Mouse (Mus musculus): ENCODE results near the gene Zmiz1. TPM values are rescaled to one million over a fixed set of nuclear protein-coding genes. Genes with fewer than 3 reads are reported as not detected.

Gene Zmiz1
- polyA plus RNA-seq, 1 experiment: 22.5 TPM

GRCm38 (mm10) chr14:25509450-25510129 lies 50.6 kb downstream of the Zmiz1 start:
- H3K27ac ChIP-seq (ENCODE audit: insufficient read depth, low read length): no peak overlapping the region
- H3K4me3 ChIP-seq (ENCODE audit: low read depth, low read length): no peak overlapping the region
- TF ChIP-seq CTCF (IDR thresholded peaks at IDR 0.05; ENCODE audit: low read depth, low read length): no peak
- no peak for TF ChIP-seq POLR2A (IDR thresholded peaks at IDR 0.05; ENCODE audit: insufficient read depth, low read length)
- no peak for TF ChIP-seq EP300 (IDR thresholded peaks at IDR 0.05; ENCODE audit: insufficient read depth, low read depth, low read length)
- H3K9me3 ChIP-seq (replicated peaks; ENCODE audit: control insufficient read depth, insufficient read depth, low read length, poor library complexity, severe bottlenecking): no peaks in the 10 kb centered on the region
- no peak overlapping the region for H3K9ac ChIP-seq (ENCODE audit: low read depth, poor library complexity, severe bottlenecking)
- H3K36me3 ChIP-seq (ENCODE audit: control insufficient read depth, insufficient read depth, low read length, poor library complexity, severe bottlenecking): no peaks in the 10 kb centered on the region
- H3K27me3 ChIP-seq (ENCODE audit: control insufficient read depth, insufficient read depth, low read length, poor library complexity, severe bottlenecking): no peaks in the 10 kb centered on the region
- no peaks in the 10 kb centered on the region for H3K4me1 ChIP-seq (ENCODE audit: control insufficient read depth, insufficient read depth, low read length)

- Histone ChIP-seq H3K9me3 (replicated peaks; ENCODE audit: control insufficient read depth, insufficient read depth, low read length, poor library complexity, severe bottlenecking) (no peaks in the 10 kb centered on the region), H3K4me1 (ENCODE audit: control insufficient read depth, insufficient read depth, low read length) (no peaks in the 10 kb centered on the region), H3K27me3 (ENCODE audit: control insufficient read depth, insufficient read depth, low read length, poor library complexity, severe bottlenecking) (no peaks in the 10 kb centered on the region), H3K36me3 (ENCODE audit: control insufficient read depth, insufficient read depth, low read length, poor library complexity, severe bottlenecking) (no peaks in the 10 kb centered on the region), H3K27ac (ENCODE audit: insufficient read depth, low read length) (no peak overlapping the region), H3K9ac (ENCODE audit: low read depth, poor library complexity, severe bottlenecking) (no peak overlapping the region), H3K4me3 (ENCODE audit: low read depth, low read length) (no peak overlapping the region)
- TF ChIP-seq CTCF (IDR thresholded peaks at IDR 0.05; ENCODE audit: low read depth, low read length) (no peak), EP300 (IDR thresholded peaks at IDR 0.05; ENCODE audit: insufficient read depth, low read depth, low read length) (no peak), POLR2A (IDR thresholded peaks at IDR 0.05; ENCODE audit: insufficient read depth, low read length) (no peak)
Observed at GRCm38 (mm10) chr14:25510362-25510761, 51.4 kb downstream of the Zmiz1 start.

- H3K4me3 ChIP-seq (ENCODE audit: low read depth, low read length): no peak overlapping the region
- H3K9ac ChIP-seq (ENCODE audit: low read depth, poor library complexity, severe bottlenecking): no peak overlapping the region
- no peaks in the 10 kb centered on the region for H3K27me3 ChIP-seq (ENCODE audit: control insufficient read depth, insufficient read depth, low read length, poor library complexity, severe bottlenecking)
- H3K27ac ChIP-seq (ENCODE audit: insufficient read depth, low read length): no peak overlapping the region
- H3K4me1 ChIP-seq (ENCODE audit: control insufficient read depth, insufficient read depth, low read length): no peaks in the 10 kb centered on the region
- TF ChIP-seq EP300 (IDR thresholded peaks at IDR 0.05; ENCODE audit: insufficient read depth, low read depth, low read length) (no peak), POLR2A (IDR thresholded peaks at IDR 0.05; ENCODE audit: insufficient read depth, low read length) (no peak), CTCF (IDR thresholded peaks at IDR 0.05; ENCODE audit: low read depth, low read length) (no peak)
- no peaks in the 10 kb centered on the region for H3K36me3 ChIP-seq (ENCODE audit: control insufficient read depth, insufficient read depth, low read length, poor library complexity, severe bottlenecking)
- no peaks in the 10 kb centered on the region for H3K9me3 ChIP-seq (replicated peaks; ENCODE audit: control insufficient read depth, insufficient read depth, low read length, poor library complexity, severe bottlenecking)
Observed at GRCm38 (mm10) chr14:25510987-25511386, 52.0 kb downstream of the Zmiz1 start.

- Histone ChIP-seq H3K27me3 (ENCODE audit: control insufficient read depth, insufficient read depth, low read length, poor library complexity, severe bottlenecking) (no peaks in the 10 kb centered on the region), H3K4me3 (ENCODE audit: low read depth, low read length) (no peak overlapping the region), H3K27ac (ENCODE audit: insufficient read depth, low read length) (no peak overlapping the region), H3K36me3 (ENCODE audit: control insufficient read depth, insufficient read depth, low read length, poor library complexity, severe bottlenecking) (no peaks in the 10 kb centered on the region), H3K9me3 (replicated peaks; ENCODE audit: control insufficient read depth, insufficient read depth, low read length, poor library complexity, severe bottlenecking) (no peaks in the 10 kb centered on the region), H3K9ac (ENCODE audit: low read depth, poor library complexity, severe bottlenecking) (no peak overlapping the region), H3K4me1 (ENCODE audit: control insufficient read depth, insufficient read depth, low read length) (no peaks in the 10 kb centered on the region)
- TF ChIP-seq POLR2A (IDR thresholded peaks at IDR 0.05; ENCODE audit: insufficient read depth, low read length) (no peak), EP300 (IDR thresholded peaks at IDR 0.05; ENCODE audit: insufficient read depth, low read depth, low read length) (no peak), CTCF (IDR thresholded peaks at IDR 0.05; ENCODE audit: low read depth, low read length) (no peak)
Observed at GRCm38 (mm10) chr14:25511564-25511963, 52.6 kb downstream of the Zmiz1 start.

GRCm38 (mm10) chr14:25511967-25512366 lies 53.0 kb downstream of the Zmiz1 start:
- Histone ChIP-seq H3K36me3 (ENCODE audit: control insufficient read depth, insufficient read depth, low read length, poor library complexity, severe bottlenecking) (no peaks in the 10 kb centered on the region), H3K4me3 (ENCODE audit: low read depth, low read length) (no peak overlapping the region), H3K27ac (ENCODE audit: insufficient read depth, low read length) (no peak overlapping the region), H3K9ac (ENCODE audit: low read depth, poor library complexity, severe bottlenecking) (no peak overlapping the region), H3K4me1 (ENCODE audit: control insufficient read depth, insufficient read depth, low read length) (no peaks in the 10 kb centered on the region), H3K9me3 (replicated peaks; ENCODE audit: control insufficient read depth, insufficient read depth, low read length, poor library complexity, severe bottlenecking) (no peaks in the 10 kb centered on the region), H3K27me3 (ENCODE audit: control insufficient read depth, insufficient read depth, low read length, poor library complexity, severe bottlenecking) (no peaks in the 10 kb centered on the region)
- TF ChIP-seq EP300 (IDR thresholded peaks at IDR 0.05; ENCODE audit: insufficient read depth, low read depth, low read length) (no peak), CTCF (IDR thresholded peaks at IDR 0.05; ENCODE audit: low read depth, low read length) (no peak), POLR2A (IDR thresholded peaks at IDR 0.05; ENCODE audit: insufficient read depth, low read length) (no peak)

- H3K4me3 ChIP-seq (ENCODE audit: low read depth, low read length): no peak overlapping the region
- TF ChIP-seq CTCF (IDR thresholded peaks at IDR 0.05; ENCODE audit: low read depth, low read length) (no peak), EP300 (IDR thresholded peaks at IDR 0.05; ENCODE audit: insufficient read depth, low read depth, low read length) (no peak), POLR2A (IDR thresholded peaks at IDR 0.05; ENCODE audit: insufficient read depth, low read length) (no peak)
- H3K27me3 ChIP-seq (ENCODE audit: control insufficient read depth, insufficient read depth, low read length, poor library complexity, severe bottlenecking): no peaks in the 10 kb centered on the region
- no peaks in the 10 kb centered on the region for H3K36me3 ChIP-seq (ENCODE audit: control insufficient read depth, insufficient read depth, low read length, poor library complexity, severe bottlenecking)
- no peak overlapping the region for H3K27ac ChIP-seq (ENCODE audit: insufficient read depth, low read length)
- H3K9ac ChIP-seq (ENCODE audit: low read depth, poor library complexity, severe bottlenecking): no peak overlapping the region
- H3K9me3 ChIP-seq (replicated peaks; ENCODE audit: control insufficient read depth, insufficient read depth, low read length, poor library complexity, severe bottlenecking): no peaks in the 10 kb centered on the region
- H3K4me1 ChIP-seq (ENCODE audit: control insufficient read depth, insufficient read depth, low read length): no peaks in the 10 kb centered on the region
Observed at GRCm38 (mm10) chr14:25512803-25513202, 53.8 kb downstream of the Zmiz1 start.
